Mouse (Mus musculus) hindbrain, embryonic 11.5 days (tissue): ENCODE data around the gene Olfr17. TPM values are rescaled to one million over a fixed set of nuclear protein-coding genes. Genes with fewer than 3 reads are reported as not detected.

Source experiments
- polyA plus RNA-seq: library from polyadenylated mRNA; unstranded; fragments of >200 nt; fragmentation: Nextera tagmentation; extraction: Ambion mirVana; gene quantifications from 2 replicates; pipeline ENCODE4 v1.2.1, GENCODE M21; 2014

Olfr17 gene
- polyA plus RNA-seq, 1 experiment from 2014 or later = not detected

Other genes starting within 250 kb of the Olfr17 start
- gene Olfr703, start 249.9 kb upstream of the Olfr17 start, polyA plus RNA-seq = not detected in 2 replicates
- not detected in 2 replicates for gene Olfr704, start 230.0 kb upstream of the Olfr17 start, polyA plus RNA-seq
- gene Olfr705, start 216.3 kb upstream of the Olfr17 start, polyA plus RNA-seq = not detected in 2 replicates
- gene Olfr706, start 205.1 kb upstream of the Olfr17 start, polyA plus RNA-seq = not detected in 2 replicates
- not detected in 2 replicates for gene Olfr707, start 192.0 kb upstream of the Olfr17 start, polyA plus RNA-seq
- gene Olfr1532-ps1, start 185.2 kb upstream of the Olfr17 start, polyA plus RNA-seq = not detected in 2 replicates
- gene Olfr709-ps1, start 161.0 kb upstream of the Olfr17 start, polyA plus RNA-seq = not detected in 2 replicates
- gene Olfr710, start 144.9 kb upstream of the Olfr17 start, polyA plus RNA-seq = not detected in 2 replicates
- gene Olfr6, start 129.3 kb upstream of the Olfr17 start, polyA plus RNA-seq = not detected in 2 replicates
- not detected in 2 replicates for gene Olfr711, start 117.8 kb upstream of the Olfr17 start, polyA plus RNA-seq
- gene Olfr2, start 87.1 kb upstream of the Olfr17 start, polyA plus RNA-seq = not detected in 2 replicates
- not detected in 2 replicates for gene Olfr713, start 62.0 kb upstream of the Olfr17 start, polyA plus RNA-seq
- gene Olfr714, start 22.2 kb upstream of the Olfr17 start, polyA plus RNA-seq = not detected in 2 replicates
- gene Olfr715b, start 17.1 kb downstream of the Olfr17 start, polyA plus RNA-seq = not detected in 2 replicates
- not detected in 2 replicates for gene Olfr715, start 37.9 kb downstream of the Olfr17 start, polyA plus RNA-seq
- not detected in 2 replicates for gene Olfr716, start 45.1 kb downstream of the Olfr17 start, polyA plus RNA-seq
- not detected in 2 replicates for gene Nlrp14, start 73.8 kb downstream of the Olfr17 start, polyA plus RNA-seq
- gene Rbmxl2, start 116.2 kb downstream of the Olfr17 start, polyA plus RNA-seq = not detected in 2 replicates